Mouse (Mus musculus) right cerebral cortex, postnatal 10 days (tissue): ENCODE data around the gene Dhx16.

Source experiments
- DNase-seq, 2 experiments: peaks; one replicate each; pipeline ENCODE4 v3.0.0; 2021; ENCODE audit warnings: low spot score in 2 of 2

The Dhx16 gene

DNA sequence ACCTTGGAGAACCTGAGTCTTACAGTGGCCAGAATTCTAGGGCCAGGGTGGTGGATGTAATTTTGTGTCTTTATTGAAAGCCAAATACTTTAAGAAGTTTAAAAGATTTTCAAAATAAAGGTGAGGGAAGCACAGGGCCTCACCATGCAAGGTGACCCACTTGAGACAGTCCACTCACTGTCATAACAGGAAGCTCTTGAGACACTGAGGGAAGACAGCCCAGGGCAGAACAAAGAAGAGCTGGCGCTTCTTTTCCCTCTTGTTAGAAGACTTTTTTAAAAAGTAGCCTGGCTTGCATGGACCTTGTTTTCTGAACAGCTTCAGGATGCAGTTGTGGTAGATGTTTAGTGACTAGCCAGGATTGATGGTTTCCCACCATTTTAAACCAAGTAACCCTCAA, 40.8 kb downstream of the Dhx16 start:
- DNase-seq, result no peak

DNA sequence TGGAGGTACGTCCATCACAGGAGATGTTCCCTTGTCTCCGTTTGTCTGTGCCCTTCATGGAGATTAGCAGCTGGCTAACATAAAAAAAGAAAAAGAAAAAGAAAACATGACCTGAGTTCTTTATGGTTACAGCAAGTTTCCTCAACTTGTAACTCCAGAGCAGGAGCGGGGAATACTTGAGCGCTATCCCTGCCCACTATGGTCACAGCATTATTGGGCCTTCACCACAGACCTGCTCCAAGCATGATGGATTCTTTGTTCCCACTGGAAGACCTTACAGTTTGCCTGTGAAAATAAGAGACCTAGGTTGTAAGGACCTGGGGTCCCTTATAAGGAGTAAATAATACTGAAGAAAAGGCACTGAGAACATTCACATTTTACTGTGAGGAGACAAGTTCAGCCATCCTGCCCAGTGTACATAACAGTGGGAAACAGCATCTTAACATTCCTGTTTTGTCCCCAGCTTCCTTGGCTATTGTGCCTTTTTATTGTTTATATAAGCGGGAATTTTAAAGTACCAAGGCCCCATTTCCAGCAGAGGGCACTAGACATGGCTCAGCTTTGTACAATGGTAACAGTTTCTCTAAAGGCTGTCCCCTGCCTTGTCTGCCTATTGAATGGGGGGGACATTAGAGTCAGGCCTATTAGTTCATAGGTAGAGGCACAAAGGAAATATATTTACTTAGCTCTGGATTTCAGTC, 41.4 kb downstream of the Dhx16 start:
- DNase-seq, result no peak

DNA sequence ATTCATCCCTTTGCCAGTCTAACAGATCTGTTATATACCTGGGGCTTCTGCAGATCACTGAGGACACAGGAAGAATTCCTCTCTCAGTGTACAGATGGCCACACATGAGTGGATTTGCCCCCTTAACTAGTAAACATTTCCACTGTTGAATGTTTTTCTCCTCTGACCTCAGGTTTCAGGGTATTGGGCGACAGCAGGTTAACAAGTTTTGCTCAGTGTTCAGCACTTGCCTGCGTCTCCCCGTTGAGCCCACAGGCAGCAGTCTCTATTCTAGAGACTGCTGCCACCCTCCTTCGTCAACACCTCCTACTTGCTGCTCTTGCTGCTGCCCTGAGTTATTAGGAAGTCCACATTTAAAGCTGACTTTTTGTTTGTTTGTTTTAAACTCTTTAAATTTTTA, 42.1 kb downstream of the Dhx16 start:
- DNase-seq, result no peak

DNA sequence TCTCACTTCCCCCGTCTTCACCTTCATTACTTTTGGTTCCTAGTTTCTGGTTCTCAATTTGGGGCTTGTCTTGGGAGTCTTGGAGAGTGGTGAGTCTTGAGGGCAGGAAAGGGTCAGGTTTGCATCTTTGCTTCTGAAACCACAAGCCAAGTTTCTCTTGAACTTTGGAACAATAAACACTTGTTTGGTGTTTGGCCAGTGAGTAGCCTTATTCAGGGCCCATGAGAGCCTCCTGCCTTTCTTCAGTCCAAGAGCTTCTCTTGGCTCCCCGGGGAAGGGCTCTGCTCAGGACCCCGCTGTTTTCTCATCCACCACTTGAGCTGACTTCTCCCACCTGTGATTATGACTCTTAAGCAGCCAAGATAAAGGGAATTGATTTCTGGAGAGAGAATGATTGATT, 42.9 kb downstream of the Dhx16 start:
- DNase-seq, result no peak

DNA sequence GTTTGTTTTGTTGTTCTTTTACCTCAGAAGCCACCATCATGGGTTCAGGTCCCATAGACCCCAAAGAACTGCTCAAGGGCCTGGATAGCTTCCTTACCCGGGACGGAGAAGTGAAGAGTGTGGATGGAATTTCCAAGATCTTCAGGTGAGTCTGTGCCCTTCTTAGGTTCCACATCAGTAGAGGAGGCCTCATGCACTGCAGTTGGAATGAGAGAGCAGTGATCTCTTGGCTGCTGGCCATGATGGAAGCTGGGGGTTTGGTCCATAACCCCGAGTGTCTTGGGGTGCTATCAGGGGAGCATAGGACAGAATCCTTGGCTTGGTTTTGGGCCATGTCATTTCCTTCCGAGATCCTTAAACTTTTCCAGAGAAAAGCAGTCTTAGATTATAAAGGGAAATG, 43.7 kb downstream of the Dhx16 start:
- no peak for DNase-seq

DNA sequence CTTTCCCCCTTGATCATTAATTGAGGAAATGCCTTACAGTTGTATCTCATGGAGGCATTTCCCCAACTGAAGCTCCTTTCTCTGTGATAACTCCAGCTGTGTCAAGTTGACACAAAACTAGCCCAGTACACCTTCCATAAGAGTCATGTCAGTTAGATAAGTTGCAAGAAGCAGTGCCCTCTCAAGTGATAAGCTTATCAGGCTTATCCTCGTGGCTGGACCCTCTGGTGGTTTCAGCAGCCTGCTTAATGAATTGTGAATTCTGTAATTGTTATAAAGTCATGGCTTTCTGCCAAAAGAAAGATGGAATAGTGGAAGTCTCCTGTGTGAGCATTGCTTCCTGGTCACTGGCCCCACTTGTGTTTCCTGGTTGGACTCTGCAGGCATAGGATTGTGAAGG, 47.9 kb downstream of the Dhx16 start:
- no peak for DNase-seq

DNA sequence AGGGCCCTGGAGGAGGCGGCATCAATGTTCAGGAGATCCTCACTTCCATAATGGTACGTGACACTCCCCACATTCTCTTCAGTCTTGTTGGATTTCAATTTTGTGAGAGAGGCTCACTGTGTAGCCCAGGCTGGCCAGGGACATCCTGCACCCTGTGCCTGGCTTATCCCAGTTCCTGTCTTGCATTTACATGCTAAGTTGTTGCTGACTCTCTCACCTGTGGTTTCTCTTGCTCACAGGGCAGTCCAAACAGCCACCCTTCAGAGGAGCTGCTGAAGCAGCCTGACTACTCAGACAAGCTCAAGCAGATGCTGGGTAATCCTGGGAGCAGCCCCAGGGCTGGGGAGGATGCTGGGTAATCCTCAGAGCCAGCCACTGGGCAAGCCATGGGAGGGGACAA, 49.9 kb downstream of the Dhx16 start:
- peak in 1 of 2 experiments; percentile 14 for DNase-seq

DNA sequence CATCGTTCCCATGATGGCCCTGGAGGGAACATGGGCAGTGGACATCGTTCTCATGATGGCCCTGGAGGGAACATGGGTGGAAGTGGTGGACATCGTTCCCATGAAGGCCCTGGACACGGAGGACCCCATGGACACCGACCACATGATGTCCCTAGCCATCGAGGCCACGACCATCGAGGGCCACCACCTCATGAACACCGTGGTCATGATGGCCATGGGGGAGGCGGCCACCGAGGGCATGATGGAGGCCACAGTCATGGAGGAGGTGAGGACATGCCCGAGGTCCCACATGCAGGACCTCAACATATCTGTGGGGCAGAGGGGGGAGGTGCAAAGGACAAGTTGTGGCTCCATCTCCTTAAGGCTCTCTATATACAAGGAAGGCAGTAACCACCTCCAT, 51.0 kb downstream of the Dhx16 start:
- no peak for DNase-seq

DNA sequence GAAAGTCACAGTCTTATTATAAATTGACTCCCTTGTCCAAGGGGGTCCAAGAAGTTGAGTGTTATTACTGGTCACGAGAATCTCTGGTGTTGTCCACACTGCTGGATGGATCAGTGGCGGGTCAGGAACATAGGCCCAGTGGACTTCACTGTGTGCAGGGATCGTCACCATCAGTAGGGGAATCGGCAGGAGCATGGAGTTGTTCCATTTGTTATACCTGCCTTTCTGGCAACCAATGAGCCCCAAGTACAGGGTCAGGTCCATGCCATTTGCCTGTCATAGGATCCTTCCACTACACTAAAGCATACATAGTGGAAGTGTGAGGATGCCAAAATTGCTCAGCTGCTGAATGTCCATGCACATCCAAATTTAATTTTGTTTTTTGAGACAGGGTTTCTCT, 53.0 kb downstream of the Dhx16 start:
- DNase-seq, result peak in 1 of 2 experiments; percentile 20

DNA sequence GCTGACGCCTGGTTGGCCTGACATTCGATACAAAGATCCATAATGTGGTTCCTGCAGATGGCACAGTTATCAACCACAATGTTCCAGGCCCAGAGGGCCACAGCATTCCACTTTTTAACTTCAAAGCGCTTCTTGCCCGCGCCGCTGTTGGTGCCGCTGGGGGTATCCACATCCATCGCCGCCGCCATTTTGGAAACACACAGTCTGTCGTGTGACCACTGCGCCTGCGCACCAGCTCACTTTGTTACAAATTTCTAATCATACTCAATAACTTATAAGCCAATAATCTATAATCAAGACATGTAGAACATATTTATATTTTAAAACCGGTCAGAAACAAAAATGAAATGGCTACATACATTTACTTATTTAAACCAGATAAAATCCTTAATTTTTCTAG, 56.1 kb downstream of the Dhx16 start:
- DNase-seq, result peak in 1 of 2 experiments; percentile 14

DNA sequence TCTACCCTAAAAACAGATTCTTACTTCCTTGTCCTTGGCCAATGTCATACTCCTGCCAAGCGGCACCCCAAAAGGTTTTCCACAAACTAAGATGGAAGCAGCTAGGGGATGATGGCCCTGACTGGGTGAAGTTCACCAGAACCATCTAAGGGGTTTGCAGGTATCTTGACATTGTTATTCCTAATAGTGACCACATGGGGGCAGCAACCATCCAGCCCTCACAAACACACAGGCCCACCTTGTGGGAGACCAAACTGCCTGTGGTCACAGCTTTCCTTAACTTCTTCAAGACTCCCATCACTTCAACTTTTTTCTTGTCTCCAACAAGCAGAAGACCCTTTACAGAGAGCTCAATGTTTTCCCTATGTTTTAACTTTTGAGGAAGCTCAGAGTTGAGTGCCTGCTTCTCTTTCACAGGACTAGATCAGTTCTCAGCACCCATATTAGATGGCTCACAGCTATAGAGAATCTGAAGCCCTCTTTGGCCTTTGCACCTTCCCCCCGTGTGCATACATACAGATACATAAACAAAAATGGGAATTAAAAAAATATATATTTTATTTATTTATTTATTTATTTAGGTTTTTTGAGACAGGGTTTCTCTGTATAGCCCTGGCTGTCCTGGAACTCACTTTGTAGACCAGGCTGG, 58.2 kb downstream of the Dhx16 start:
- DNase-seq, result peak; percentile 48 to 58

DNA sequence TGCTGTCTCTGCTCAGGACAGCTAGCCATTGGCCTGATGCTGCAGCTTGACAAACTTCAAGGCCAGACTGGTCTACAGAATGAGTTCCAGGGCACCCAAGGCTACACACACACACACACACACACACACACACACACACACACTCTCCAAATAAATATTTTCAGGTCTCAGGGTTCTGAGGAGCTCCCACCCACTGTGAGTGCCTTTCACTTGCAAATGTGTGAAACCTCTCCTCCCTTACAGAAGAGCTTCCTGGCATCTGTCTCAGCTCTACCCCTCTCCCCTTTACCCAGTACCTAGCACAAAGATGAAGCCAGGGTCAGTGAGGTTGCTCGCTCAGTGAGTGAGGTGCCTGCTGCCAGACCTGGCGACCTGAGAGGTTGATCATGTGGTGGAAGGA, 59.5 kb downstream of the Dhx16 start:
- DNase-seq, result no peak

DNA sequence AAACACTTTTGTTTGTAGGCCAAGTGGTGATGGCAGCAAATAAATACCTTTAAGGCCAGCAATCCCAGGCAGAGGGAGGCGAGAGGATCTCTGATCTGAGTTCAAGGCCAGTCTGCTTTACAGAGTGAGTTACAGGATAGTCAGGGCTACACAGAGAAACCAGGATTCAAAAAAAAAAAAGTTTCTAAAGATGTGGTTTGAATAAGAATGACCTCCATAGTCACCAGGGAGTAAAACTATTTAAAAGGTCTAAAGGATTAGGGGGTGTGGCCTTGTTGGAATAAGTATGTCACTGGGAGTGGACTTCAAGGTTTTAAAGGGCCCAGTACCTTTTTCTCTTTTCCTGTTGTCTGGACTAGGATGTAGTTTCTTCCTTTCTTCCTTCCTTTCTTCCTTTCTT, 60.3 kb downstream of the Dhx16 start:
- DNase-seq, result no peak
